Mouse (Mus musculus) MEL (cell line): ENCODE data around the gene Icam1. TPM values are rescaled to one million over a fixed set of nuclear protein-coding genes. Genes with fewer than 3 reads are reported as not detected.

ENCODE experiments used
- DNase-seq: peaks from one replicate; pipeline ENCODE4 v3.0.0; 2011; ENCODE audit warnings: low read depth, low spot score
- H3K27ac ChIP-seq: 2 replicates; pipeline ENCODE4 v1.5.1; 2012; ENCODE audit warnings: low read depth, mild to moderate bottlenecking, control low read depth, low read length, moderate library complexity; ENCODE audit not compliant: control insufficient read depth
- H3K27me3 ChIP-seq, 2 experiments: fragments of 150-350 bp in 1 of 2; sonication (generic) in 1 of 2; 2 replicates each; pipeline ENCODE4 v1.6.1; 2012; ENCODE audit warnings: low read length in 2 of 2, mild to moderate bottlenecking in 2 of 2, improper control_type of control experiment in 1 of 2, moderate library complexity in 1 of 2; ENCODE audit not compliant: insufficient read depth in 2 of 2, control insufficient read depth in 1 of 2
- H3K36me3 ChIP-seq, 2 experiments: 2 replicates each; pipeline ENCODE4 v1.6.1; 2012 to 2014; ENCODE audit warnings: low read length in 2 of 2, improper control_type of control experiment in 1 of 2, inconsistent platforms in 1 of 2, mild to moderate bottlenecking in 1 of 2; ENCODE audit not compliant: insufficient read depth in 2 of 2, control insufficient read depth in 1 of 2
- H3K4me1 ChIP-seq, 2 experiments: fragments of 150-350 bp in 1 of 2; sonication (generic) in 1 of 2; 2 replicates each; pipeline ENCODE4 v1.6.1; 2012; ENCODE audit warnings: low read length in 2 of 2, improper control_type of control experiment in 1 of 2, mild to moderate bottlenecking in 1 of 2; ENCODE audit not compliant: insufficient read depth in 2 of 2, control insufficient read depth in 1 of 2
- H3K4me3 ChIP-seq, 2 experiments: fragments of 150-350 bp in 1 of 2; sonication (generic) in 1 of 2; 2 replicates each; pipeline ENCODE4 v1.5.1; 2012; ENCODE audit warnings: low read depth in 2 of 2, low read length in 2 of 2, mild to moderate bottlenecking in 2 of 2, moderate library complexity in 2 of 2, control low read depth in 1 of 2, improper control_type of control experiment in 1 of 2; ENCODE audit not compliant: control insufficient read depth in 1 of 2, insufficient read depth in 1 of 2
- H3K79me2 ChIP-seq: 2 replicates; pipeline ENCODE4 v1.6.1; 2012; ENCODE audit warnings: mild to moderate bottlenecking, low read length, moderate library complexity; ENCODE audit not compliant: control insufficient read depth, poor library complexity, insufficient read depth
- H3K9ac ChIP-seq: 2 replicates; pipeline ENCODE4 v1.6.1; 2012; ENCODE audit warnings: low read depth, mild to moderate bottlenecking, control low read depth, low read length, moderate library complexity; ENCODE audit not compliant: control insufficient read depth, poor library complexity, severe bottlenecking
- H3K9me3 ChIP-seq: fragments of 150-350 bp; sonication (generic); replicated peaks from 2 replicates; pipeline ENCODE4 v1.6.1; 2012; ENCODE audit warnings: mild to moderate bottlenecking, low read length, improper control_type of control experiment, moderate library complexity; ENCODE audit not compliant: insufficient read depth
- CHD2 ChIP-seq: IDR thresholded peaks from 2 replicates; pipeline ENCODE4 v1.6.1; 2011; ENCODE audit warnings: low read length, improper control_type of control experiment
- CTCF ChIP-seq, 3 experiments: IDR thresholded peaks in 2 of 3; conservative IDR thresholded peaks in 1 of 3; 2 replicates each; pipeline ENCODE4 v1.5.1; 2011 to 2012; ENCODE audit warnings: low read length in 3 of 3, low read depth in 2 of 3, mild to moderate bottlenecking in 2 of 3, improper control_type of control experiment in 1 of 3, inconsistent platforms in 1 of 3, mixed read lengths in 1 of 3, moderate library complexity in 1 of 3; ENCODE audit not compliant: control insufficient read depth in 1 of 3, insufficient read depth in 1 of 3, poor library complexity in 1 of 3, severe bottlenecking in 1 of 3
- HCFC1 ChIP-seq: IDR thresholded peaks from 2 replicates; pipeline ENCODE4 v1.6.1; 2012; ENCODE audit warnings: low read depth, mild to moderate bottlenecking, inconsistent platforms, low read length, improper control_type of control experiment, moderate library complexity
- MAFK ChIP-seq: IDR thresholded peaks from 2 replicates; pipeline ENCODE4 v1.6.1; 2011; ENCODE audit warnings: low read depth, mild to moderate bottlenecking, low read length, improper control_type of control experiment, borderline replicate concordance
- TAL1 ChIP-seq: IDR thresholded peaks from 2 replicates; pipeline ENCODE4 v1.6.1; 2012; ENCODE audit warnings: mild to moderate bottlenecking, inconsistent platforms, low read length, moderate library complexity, mixed read lengths
- TCF12 ChIP-seq: IDR thresholded peaks from 2 replicates; pipeline ENCODE4 v1.6.1; 2014; ENCODE audit warnings: low read depth, mild to moderate bottlenecking, inconsistent platforms, low read length, improper control_type of control experiment, moderate library complexity
- UBTF ChIP-seq: IDR thresholded peaks from 2 replicates; pipeline ENCODE4 v1.6.1; 2012; ENCODE audit warnings: low read depth, mild to moderate bottlenecking, inconsistent platforms, low read length, improper control_type of control experiment, moderate library complexity, borderline replicate concordance; ENCODE audit not compliant: insufficient read depth
- USF2 ChIP-seq, 2 experiments: IDR thresholded peaks; 2 replicates each; pipeline ENCODE4 v1.6.1; 2011 to 2012; ENCODE audit warnings: improper control_type of control experiment in 2 of 2, low read length in 2 of 2, borderline replicate concordance in 1 of 2, inconsistent platforms in 1 of 2, low read depth in 1 of 2, mild to moderate bottlenecking in 1 of 2; ENCODE audit not compliant: insufficient read depth in 1 of 2
- ZKSCAN1 ChIP-seq: IDR thresholded peaks from 2 replicates; pipeline ENCODE4 v1.6.1; 2012; ENCODE audit warnings: low read depth, mild to moderate bottlenecking, inconsistent platforms, low read length, improper control_type of control experiment, moderate library complexity
- ZNF384 ChIP-seq: IDR thresholded peaks from 2 replicates; pipeline ENCODE4 v1.6.1; 2012; ENCODE audit warnings: low read depth, mild to moderate bottlenecking, inconsistent platforms, low read length, improper control_type of control experiment
- polyA plus RNA-seq, 2 experiments: library from polyadenylated mRNA; stranded (reverse) in 1 of 2; unstranded in 1 of 2; fragments of >175 nt in 1 of 2; fragments of >200 nt in 1 of 2; gene quantifications; 2 replicates each; pipeline versions ENCODE4 v1.2.1 to v1.2.4; 2012; ENCODE audit warnings: low replicate concordance in 2 of 2, low read depth in 1 of 2; ENCODE audit not compliant: insufficient read length in 2 of 2, insufficient read depth in 1 of 2, missing spikeins in 1 of 2
- total RNA-seq: library from RNA; depleted of rRNA; stranded (reverse); fragments of 300-350 nt; gene quantifications from 2 replicates; pipeline ENCODE4 v1.2.3, GENCODE M21; 2012

Gene Icam1
- total and polyA plus RNA-seq, 3 experiments = 26.0 to 31.0 TPM; not detected in 1

DNA sequence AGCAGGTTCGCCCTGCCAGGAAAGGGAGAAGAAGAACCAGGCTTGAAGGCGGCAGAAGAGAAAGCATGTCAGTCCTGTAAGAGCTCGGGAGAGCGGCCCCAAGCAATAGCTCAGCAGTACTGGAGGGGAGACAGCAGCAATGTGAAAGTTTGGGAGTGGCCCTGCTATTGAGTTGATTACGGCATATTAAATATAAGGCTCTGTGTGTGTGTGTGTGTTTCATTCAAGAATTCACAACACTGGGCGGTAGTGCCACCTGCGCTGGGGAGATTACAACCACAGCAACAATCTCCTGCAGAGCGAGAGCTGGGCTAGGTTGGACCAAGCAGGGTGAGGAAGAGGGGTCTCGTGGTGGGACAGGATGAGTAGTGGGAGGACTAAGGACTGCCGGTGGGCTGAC is 35.8 kb downstream of the Icam1 start (continued):
- TF ChIP-seq MAFK = no peak; the same call in 1 of the 2 replicates
- TF ChIP-seq ZNF384 = no peak
- TF ChIP-seq ZKSCAN1 = 0 out of 2 replicates have a peak, but pooled peaks have one; percentile 26
- TF ChIP-seq, all 39 proteins: peak for 26

DNA sequence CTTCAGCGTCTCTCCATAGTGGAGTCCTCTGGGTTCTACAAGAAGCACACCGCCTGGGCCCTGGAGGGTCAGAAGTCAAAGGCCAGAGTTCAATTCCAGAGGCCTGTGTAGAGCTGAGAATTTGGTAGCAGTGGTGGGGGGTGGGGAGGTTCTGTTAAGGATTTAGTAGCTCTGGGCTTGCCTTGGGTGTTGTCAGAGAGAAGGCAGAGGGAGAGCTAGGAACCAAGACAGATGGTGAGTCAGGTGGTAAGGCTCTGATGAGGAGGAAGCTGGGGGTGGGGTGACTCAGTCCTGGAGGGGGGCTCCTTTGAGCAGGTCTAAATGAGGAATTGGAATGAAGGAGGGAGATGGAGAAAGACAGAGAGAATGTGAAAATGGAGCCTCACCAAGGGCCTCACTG is 47.1 kb downstream of the Icam1 start:
- Histone ChIP-seq H3K9ac (no peak overlapping the region), H3K79me2 (no peaks in the 10 kb centered on the region), H3K4me3 (no peak overlapping the region), H3K27ac (no peak overlapping the region), H3K36me3 (peaks cover 0 to 13% of the 10 kb centered on the region in 2 experiments; a peak in 2 of 4 replicates), H3K4me1 (no peaks in the 10 kb centered on the region), H3K27me3 (no peaks in the 10 kb centered on the region), H3K9me3 (no peaks in the 10 kb centered on the region)
- DNase-seq = no peak
- TF ChIP-seq UBTF = no peak
- TF ChIP-seq TAL1 = no peak
- TF ChIP-seq HCFC1 = no peak
- 0 out of 4 replicates have a peak, but pooled peaks of 1 of the 2 experiments have one; percentile 10 for TF ChIP-seq USF2 (IDR thresholded peaks at IDR 0.05; ENCODE audit: borderline replicate concordance in 1 of 2, insufficient read depth in 1 of 2, low read depth in 1 of 2, low read length in 2 of 2)
- no peak for TF ChIP-seq TCF12
- no peak for TF ChIP-seq CHD2

DNA sequence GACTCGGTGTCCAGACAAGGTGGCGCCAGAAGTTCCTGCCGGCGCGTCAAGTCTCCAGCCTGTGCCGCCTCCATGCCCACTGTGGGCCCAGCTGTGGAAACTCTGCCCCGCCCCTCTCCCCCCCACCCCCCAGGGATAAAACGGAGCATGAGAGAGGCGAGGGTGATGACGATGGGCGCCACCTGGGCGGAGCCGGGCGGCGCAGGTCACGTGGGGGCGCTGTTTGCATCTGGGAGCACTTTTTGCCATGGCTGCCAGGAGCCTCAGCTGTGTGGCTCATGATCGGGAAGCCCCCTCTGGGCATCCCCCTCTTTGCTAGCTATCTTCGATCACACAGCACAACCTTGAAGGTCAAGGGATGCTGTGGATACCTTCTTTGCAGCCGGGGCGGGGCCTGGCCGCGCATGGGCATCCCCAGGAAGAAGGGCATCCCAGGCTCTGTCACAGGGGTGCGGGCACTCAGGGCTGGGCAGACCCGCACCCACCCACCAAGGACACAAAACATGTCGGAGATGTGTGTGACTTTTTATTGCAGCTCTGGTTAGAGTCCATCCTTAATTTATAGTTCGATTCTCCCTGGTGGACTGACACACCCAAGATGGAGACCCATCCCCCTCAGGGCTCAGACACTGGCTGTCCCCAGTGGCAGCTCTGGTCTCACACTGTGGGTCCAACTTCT is 51.4 kb downstream of the Icam1 start, which contains the start of gene Zglp1:
Zglp1 (minus strand) TSS at position 88 of the 679 bp plus-strand sequence.
- H3K36me3 ChIP-seq = peaks cover 7 to 30% of the 10 kb centered on the region in 2 experiments

More for the DNA sequence above, 51.4 kb downstream of the Icam1 start, which contains the start of gene Zglp1:
- peak in 1 of 3 experiments; percentile 31; a peak in 2 of 6 replicates for TF ChIP-seq CTCF (IDR thresholded peaks at IDR 0.05 in 2 of 3, conservative IDR thresholded peaks at IDR 0.05 in 1 of 3; ENCODE audit: control insufficient read depth in 1 of 3, insufficient read depth in 1 of 3, low read depth in 2 of 3, low read length in 3 of 3, poor library complexity in 1 of 3, severe bottlenecking in 1 of 3)
- TF ChIP-seq UBTF = no peak
- peaks cover 20% of the 10 kb centered on the region for H3K79me2 ChIP-seq
- H3K9ac ChIP-seq = no peak within 1 kb of the TSS
- peaks cover 2 to 10% of the 10 kb centered on the region in 2 experiments; a peak in 3 of 4 replicates for H3K4me1 ChIP-seq
- no peaks in the 10 kb centered on the region for H3K27me3 ChIP-seq
- H3K4me3 ChIP-seq = no peak within 1 kb of the TSS
- H3K27ac ChIP-seq = no peak within 1 kb of the TSS
- H3K9me3 ChIP-seq = no peaks in the 10 kb centered on the region
- DNase-seq = no peak
